Mouse (Mus musculus) kidney, adult 2 months (tissue): ENCODE results near the gene Amfr. TPM values are rescaled to one million over a fixed set of nuclear protein-coding genes. Genes with fewer than 3 reads are reported as not detected.
A peak's percentile ranks its signal among the peaks of the same experiment; 100 is the strongest.

Source experiments
- DNase-seq: peaks from one replicate; pipeline ENCODE4 v3.0.0; 2021
- H3K27ac ChIP-seq: fragments of 200-500 bp; 2 replicates; pipeline ENCODE4 v1.5.1; 2012; ENCODE audit warnings: low read depth, low read length, control low read depth, inconsistent platforms; ENCODE audit not compliant: insufficient read depth
- H3K27me3 ChIP-seq: fragments of 200-500 bp; replicated peaks from 2 replicates; pipeline ENCODE4 v1.6.1; 2012; ENCODE audit warnings: mild to moderate bottlenecking, moderate library complexity, low read length, inconsistent platforms; ENCODE audit not compliant: control insufficient read depth, insufficient read depth
- H3K36me3 ChIP-seq: fragments of 200-500 bp; 2 replicates; pipeline ENCODE4 v1.6.1; 2012; ENCODE audit warnings: mild to moderate bottlenecking, moderate library complexity, low read length, inconsistent platforms; ENCODE audit not compliant: control insufficient read depth, insufficient read depth
- H3K4me1 ChIP-seq: fragments of 200-500 bp; 2 replicates; pipeline ENCODE4 v1.6.1; 2011; ENCODE audit warnings: low read length; ENCODE audit not compliant: control insufficient read depth, insufficient read depth
- H3K4me3 ChIP-seq: fragments of 200-500 bp; 2 replicates; pipeline ENCODE4 v1.5.1; 2011; ENCODE audit warnings: mild to moderate bottlenecking, low read depth, low read length, control low read depth; ENCODE audit not compliant: insufficient read depth
- CTCF ChIP-seq: fragments of 200-500 bp; conservative IDR thresholded peaks from 2 replicates; pipeline ENCODE4 v1.5.1; 2011; ENCODE audit warnings: low read depth, mild to moderate bottlenecking, control low read depth, low read length, moderate library complexity, mixed read lengths; ENCODE audit not compliant: insufficient read depth, insufficient read length
- POLR2A ChIP-seq: fragments of 200-500 bp; IDR thresholded peaks from one replicate; pipeline ENCODE4 v1.6.1; 2011; ENCODE audit warnings: low read depth, low read length, control low read depth
- WGBS: fragments of 180-500 bp; shearing (Covaris S2); methylation state at CpG from one replicate; pipeline ENCODE4 v1.1.7; 2018; 5-methylcytosine and 5-hydroxymethylcytosine counted together
- polyA plus RNA-seq: library from polyadenylated mRNA; depleted of rRNA; stranded (reverse); fragments of >200 nt; gene quantifications from 2 replicates; pipeline ENCODE4 v1.2.3, GENCODE M21; 2012

Amfr gene
- polyA plus RNA-seq, 1 experiment: 171 TPM

DNA sequence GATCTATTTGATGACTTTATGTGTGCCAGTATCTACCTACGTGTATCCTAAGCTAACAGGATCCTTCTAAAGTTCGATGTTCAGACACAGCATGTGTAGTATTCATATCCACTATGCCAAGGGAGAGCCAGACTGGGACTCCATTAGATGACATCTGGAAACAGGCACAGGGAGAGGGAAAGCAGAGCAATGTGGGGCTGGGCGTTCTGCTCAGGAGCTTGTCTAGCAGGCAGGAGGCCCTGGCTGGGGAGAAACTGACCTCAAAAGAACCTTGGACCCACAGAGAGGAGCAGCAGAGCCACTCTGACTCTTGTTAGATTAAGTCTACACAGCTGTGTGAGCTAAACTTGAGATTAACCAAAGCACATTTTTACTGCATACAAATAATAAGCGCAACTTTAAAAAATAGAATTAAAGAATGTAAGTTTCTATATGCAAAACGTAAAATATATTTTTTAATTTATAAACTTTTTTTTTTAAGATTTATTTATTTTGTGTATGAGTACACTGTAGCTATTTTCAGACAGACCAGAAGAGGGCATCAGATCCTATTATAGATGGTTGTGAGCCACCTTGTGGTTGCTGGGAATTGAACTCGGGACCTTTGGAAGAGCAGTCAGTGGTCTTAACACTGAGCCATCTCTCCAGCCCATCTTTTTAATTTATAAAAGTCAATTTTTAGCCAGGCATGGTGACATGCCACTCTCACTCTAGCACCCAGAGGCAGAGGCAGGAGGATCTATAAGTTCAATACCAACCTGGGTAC is 36.0 kb downstream of the Amfr start:
- no peaks in the 10 kb centered on the region for H3K27me3 ChIP-seq
- no peak overlapping the region for H3K4me3 ChIP-seq
- peaks cover 3% of the 10 kb centered on the region for H3K36me3 ChIP-seq
- H3K4me1 ChIP-seq: peaks cover 2% of the 10 kb centered on the region; the same call in 1 of the 2 replicates
- WGBS: 91% methylated on average over 6 of the region's 6 CpGs
- DNase-seq: no peak
- TF ChIP-seq CTCF (no peak), POLR2A (no peak)
- no peak overlapping the region for H3K27ac ChIP-seq

DNA sequence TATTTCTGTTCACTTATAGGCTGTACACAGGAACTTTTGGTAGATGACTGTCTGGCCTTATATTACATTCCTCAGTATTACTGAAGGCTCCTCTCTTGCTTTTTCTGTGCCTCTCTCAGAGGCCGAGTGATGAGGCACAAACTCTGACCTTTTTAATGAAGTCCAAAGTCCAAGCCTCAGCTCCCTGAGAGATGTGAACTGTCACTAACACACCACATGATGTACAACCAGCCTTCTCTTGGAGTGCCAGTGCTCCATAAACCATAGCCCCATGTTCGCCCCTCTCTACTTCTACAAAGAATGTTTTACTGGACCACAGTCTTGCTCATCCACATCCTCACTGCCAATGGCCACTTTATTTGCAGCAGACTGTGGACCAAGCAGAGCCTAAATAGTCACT is 37.3 kb downstream of the Amfr start:
- Histone ChIP-seq H3K4me1 (peaks cover 2% of the 10 kb centered on the region; the same call in 1 of the 2 replicates), H3K27ac (no peak overlapping the region), H3K36me3 (peaks cover 3% of the 10 kb centered on the region), H3K4me3 (no peak overlapping the region), H3K27me3 (no peaks in the 10 kb centered on the region)
- DNase-seq: peak; percentile 61
- 65% methylated on average over 2 of the region's 2 CpGs for WGBS
- no peak for TF ChIP-seq POLR2A
- TF ChIP-seq CTCF: no peak

DNA sequence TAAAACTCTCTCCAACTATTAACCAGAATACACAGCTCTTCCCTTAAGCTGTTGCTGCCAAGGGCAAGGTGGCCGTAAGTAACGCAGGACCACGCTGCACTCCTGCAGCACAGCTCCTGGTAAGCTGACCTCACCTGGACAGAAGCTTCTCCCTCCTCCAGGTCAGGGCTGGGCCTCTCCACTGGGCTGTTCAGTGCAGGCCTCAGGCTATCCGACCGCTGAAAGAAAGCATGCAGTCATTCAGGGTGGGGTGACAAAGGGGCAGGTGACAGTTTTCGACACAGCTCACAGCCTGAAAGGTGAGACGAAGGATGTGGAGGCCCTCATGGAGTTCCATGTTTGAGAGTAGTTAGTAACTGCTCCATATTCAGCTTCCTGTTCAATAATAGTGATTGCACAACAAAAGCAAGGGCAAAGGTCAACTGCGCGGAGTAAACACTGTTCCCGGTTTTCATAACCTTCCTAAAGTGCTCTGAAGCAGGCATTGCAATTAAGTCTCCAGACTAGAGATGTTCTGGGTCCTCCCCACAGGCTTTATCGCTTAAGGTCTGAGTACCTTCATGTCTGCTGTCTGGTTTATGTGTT is 37.9 kb downstream of the Amfr start:
- no peak for TF ChIP-seq CTCF
- TF ChIP-seq POLR2A: no peak
- WGBS: 76% methylated on average over 11 of the region's 11 CpGs
- H3K4me3 ChIP-seq: no peak overlapping the region

DNA sequence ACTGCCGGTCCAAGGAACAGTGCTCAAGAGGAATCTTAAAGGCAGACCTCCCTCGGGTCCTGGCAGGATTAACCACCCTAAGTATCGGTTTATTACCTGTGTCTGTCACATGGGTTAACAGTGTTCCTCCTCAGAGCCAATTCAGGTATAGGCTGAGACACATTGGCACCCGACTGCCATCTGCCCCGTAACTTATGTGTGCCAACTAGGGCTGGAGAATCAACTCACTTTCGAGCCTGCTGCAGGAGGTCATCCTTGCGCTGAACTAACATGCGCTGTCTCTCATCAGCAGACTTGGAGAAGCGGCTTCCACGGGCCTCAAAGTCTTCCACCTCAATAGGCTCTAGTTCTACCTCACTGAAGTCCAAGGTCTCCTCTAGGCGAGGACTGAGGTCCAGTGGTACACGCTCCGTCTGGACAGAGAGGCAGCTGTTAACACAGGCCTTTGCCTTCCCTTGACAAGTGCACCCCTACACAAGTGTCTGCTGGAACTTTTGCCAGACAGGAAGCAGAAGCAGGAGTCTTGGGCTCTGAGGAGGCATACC is 38.7 kb downstream of the Amfr start:
- H3K4me3 ChIP-seq: no peak overlapping the region
- H3K4me1 ChIP-seq: 0 out of 2 replicates have a peak, but pooled peaks cover 2% of the 10 kb centered on the region
- no peaks in the 10 kb centered on the region for H3K27me3 ChIP-seq
- H3K36me3 ChIP-seq: peaks cover 3% of the 10 kb centered on the region
- H3K27ac ChIP-seq: no peak overlapping the region
- DNase-seq: no peak
- WGBS: 84% methylated on average over 13 of the region's 13 CpGs
- no peak for TF ChIP-seq POLR2A
- no peak for TF ChIP-seq CTCF

More for the DNA sequence above, 37.9 kb downstream of the Amfr start:
- DNase-seq: peak; percentile 65
- Histone ChIP-seq H3K4me1 (0 out of 2 replicates have a peak, but pooled peaks cover 2% of the 10 kb centered on the region), H3K36me3 (peaks cover 3% of the 10 kb centered on the region), H3K27me3 (no peaks in the 10 kb centered on the region), H3K27ac (no peak overlapping the region)

DNA sequence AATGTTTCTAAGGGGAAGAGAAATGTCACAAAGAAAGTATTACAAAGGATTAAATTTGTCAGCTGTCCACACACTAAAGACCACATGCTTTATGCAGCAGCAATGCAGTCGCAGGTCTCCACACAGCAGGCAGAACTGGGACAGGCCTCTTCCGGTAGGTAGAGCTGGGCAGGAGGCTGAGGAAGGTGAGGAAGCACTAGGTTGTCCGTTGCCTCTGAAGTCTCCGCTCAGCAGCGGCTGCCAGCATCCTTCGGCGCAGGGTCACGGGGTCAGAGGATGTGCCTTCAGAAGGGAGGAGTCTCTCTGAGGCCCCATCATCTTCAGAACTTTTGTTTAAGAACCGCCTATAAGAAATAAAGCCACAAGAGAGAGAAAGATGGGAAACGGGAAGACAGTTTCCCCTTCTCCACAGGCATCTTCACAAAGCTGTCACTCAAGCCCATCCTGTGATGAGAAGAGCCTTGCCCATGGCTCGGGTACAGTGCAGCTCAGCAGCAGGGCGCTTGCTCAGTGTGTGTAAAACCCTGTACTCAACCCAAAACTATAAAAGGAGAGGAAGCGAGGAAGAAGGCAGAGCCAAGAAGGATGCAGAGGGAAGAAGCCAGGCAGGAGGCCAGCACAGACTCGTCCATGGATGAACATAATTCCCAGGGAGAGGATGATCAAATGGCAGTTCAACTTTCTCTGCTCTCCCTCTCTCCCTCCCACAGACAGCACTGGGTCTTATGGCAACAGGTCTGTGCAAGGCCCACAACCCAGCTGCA is 39.5 kb downstream of the Amfr start:
- Histone ChIP-seq H3K27me3 (no peaks in the 10 kb centered on the region), H3K36me3 (peaks cover 3% of the 10 kb centered on the region), H3K27ac (no peak overlapping the region), H3K4me3 (no peak overlapping the region), H3K4me1 (0 out of 2 replicates have a peak, but pooled peaks cover 2% of the 10 kb centered on the region)
- WGBS: 73% methylated on average over 14 of the region's 14 CpGs
- DNase-seq: no peak
- no peak for TF ChIP-seq POLR2A
- TF ChIP-seq CTCF: no peak

DNA sequence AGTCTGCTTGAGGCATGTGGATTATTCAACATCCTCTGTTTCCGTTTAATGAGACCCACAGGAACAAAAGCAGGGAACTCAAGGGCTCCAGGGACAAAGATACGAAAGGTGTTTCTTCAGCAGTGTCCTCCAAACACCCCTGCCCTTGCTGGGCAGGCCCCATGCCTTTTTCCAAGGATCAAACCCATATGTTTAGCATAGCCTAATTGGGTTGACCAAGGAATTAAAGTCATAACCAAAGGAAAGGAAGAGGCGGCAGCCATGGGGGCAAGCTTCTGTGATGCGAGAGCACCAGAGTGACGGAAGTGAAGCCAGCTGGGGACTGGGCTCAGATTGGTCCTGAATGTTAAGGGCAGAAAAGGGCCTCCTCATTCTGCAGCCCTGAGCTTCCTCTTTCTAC is 40.4 kb downstream of the Amfr start:
- no peak overlapping the region for H3K4me3 ChIP-seq
- 0 out of 2 replicates have a peak, but pooled peaks cover 2% of the 10 kb centered on the region for H3K4me1 ChIP-seq
- no peak for TF ChIP-seq CTCF
- no peak for TF ChIP-seq POLR2A
- peaks cover 3% of the 10 kb centered on the region for H3K36me3 ChIP-seq
- H3K27ac ChIP-seq: no peak overlapping the region
- WGBS: 93% methylated on average over 5 of the region's 5 CpGs
- no peaks in the 10 kb centered on the region for H3K27me3 ChIP-seq
- no peak for DNase-seq
